In genomic region chr9:119388956-119389355, GRCm38 (mm10) we compare ENCODE assay signal across 14 mouse cellular contexts. TPM values are rescaled to one million over a fixed set of nuclear protein-coding genes. Genes with fewer than 3 reads are reported as not detected.
DNase-seq lines count a peak whose midpoint lies in the region; ATAC-seq lines count a peak whose summit lies in the region.
"Had no signal": no experiment of that assay in that cellular context is flagged by ENCODE, and none has a peak within 500 bp of the region (broad histone marks: within the 10 kb centered on the region; RNA-seq: fewer than 3 reads in every experiment).

No protein-coding gene starts in this region.

- no peaks in the 10 kb centered on the region for H3K27me3 ChIP-seq in hindbrain, embryonic 10.5 days (ENCODE audit: insufficient read depth, poor library complexity, severe bottlenecking)
- no peaks in the 10 kb centered on the region for H3K27me3 ChIP-seq in hindbrain, embryonic 16.5 days (replicated peaks; ENCODE audit: control insufficient read depth, insufficient read depth, low read length)
- H3K27me3 ChIP-seq in embryonic facial prominence, embryonic 10.5 days (replicated peaks; ENCODE audit: low read depth, poor library complexity, severe bottlenecking) = no peaks in the 10 kb centered on the region
- no peaks in the 10 kb centered on the region for H3K27me3 ChIP-seq in splenic B cell, adult 2 months (ENCODE audit: control insufficient read depth, insufficient read depth, low read length, poor library complexity, severe bottlenecking)
- H3K27me3 ChIP-seq: forebrain, embryonic 15.5 days; lung, embryonic 15.5 days; neural tube, embryonic 12.5 days; Patski had no signal

- H3K9ac ChIP-seq in hindbrain, embryonic 16.5 days (ENCODE audit: low read depth, low read length) = no peak overlapping the region
- H3K9ac ChIP-seq: forebrain, embryonic 15.5 days; lung, embryonic 15.5 days; neural tube, embryonic 12.5 days had no signal

- intact Hi-C loops in gastrocnemius, postnatal 36 days (cut with DNase I) = no loop called here

- no peak overlapping the region for H3K27ac ChIP-seq in hindbrain, embryonic 10.5 days
- no peak overlapping the region for H3K27ac ChIP-seq in hindbrain, embryonic 16.5 days (ENCODE audit: low read depth, low read length)
- H3K27ac ChIP-seq in embryonic facial prominence, embryonic 10.5 days (replicated peaks) = no peak overlapping the region
- H3K27ac ChIP-seq: forebrain, embryonic 15.5 days; lung, embryonic 15.5 days; neural tube, embryonic 12.5 days had no signal

- WGBS in hindbrain, embryonic 10.5 days = 60% methylated on average over 5 of the region's 5 CpGs
- WGBS in hindbrain, embryonic 16.5 days = 63% methylated on average over 5 of the region's 5 CpGs
- WGBS in embryonic facial prominence, embryonic 10.5 days = 56% methylated on average over 5 of the region's 5 CpGs

- H3K9me3 ChIP-seq in hindbrain, embryonic 10.5 days = no peaks in the 10 kb centered on the region
- H3K9me3 ChIP-seq in hindbrain, embryonic 16.5 days (ENCODE audit: control insufficient read depth, low read length) = no peaks in the 10 kb centered on the region
- no peaks in the 10 kb centered on the region for H3K9me3 ChIP-seq in embryonic facial prominence, embryonic 10.5 days
- H3K9me3 ChIP-seq: forebrain, embryonic 15.5 days; lung, embryonic 15.5 days; neural tube, embryonic 12.5 days had no signal

- H3K4me2 ChIP-seq in hindbrain, embryonic 16.5 days (ENCODE audit: low read length) = no peak overlapping the region
- H3K4me2 ChIP-seq: forebrain, embryonic 15.5 days; lung, embryonic 15.5 days; neural tube, embryonic 12.5 days had no signal

- no peak overlapping the region for H3K4me3 ChIP-seq in hindbrain, embryonic 10.5 days
- H3K4me3 ChIP-seq in hindbrain, embryonic 16.5 days (ENCODE audit: low read length) = no peak overlapping the region
- H3K4me3 ChIP-seq in embryonic facial prominence, embryonic 10.5 days = no peak overlapping the region
- H3K4me3 ChIP-seq: forebrain, embryonic 15.5 days; lung, embryonic 15.5 days; neural tube, embryonic 12.5 days had no signal

- no peak for ATAC-seq in hindbrain, embryonic 16.5 days
- no peak for ATAC-seq in activated CD4-positive, CD25-positive, alpha-beta regulatory T cell, adult 4 months
- ATAC-seq: forebrain, embryonic 15.5 days; Patski had no signal

- peak; percentile 34 for DNase-seq in hindbrain, embryonic 10.5 days (ENCODE audit: low spot score)
- DNase-seq in thymus, postnatal 0 days (ENCODE audit: low spot score) = peak; percentile 20
- DNase-seq in thymus, postnatal 36 days = no peak
- peak; percentile 55 for DNase-seq in embryonic facial prominence, embryonic 10.5 days (ENCODE audit: low spot score)
- peak; percentile 8 for DNase-seq in splenic B cell, adult 2 months (ENCODE audit: low read depth, low spot score)
- no peak for DNase-seq in gastrocnemius, postnatal 36 days
- DNase-seq: cerebellum, adult 11-12 months had no signal

- H3K36me3 ChIP-seq in hindbrain, embryonic 10.5 days = peaks cover 23% of the 10 kb centered on the region
- H3K36me3 ChIP-seq in hindbrain, embryonic 16.5 days (ENCODE audit: control insufficient read depth, insufficient read depth, low read length) = no peaks in the 10 kb centered on the region
- peaks cover 44% of the 10 kb centered on the region for H3K36me3 ChIP-seq in embryonic facial prominence, embryonic 10.5 days (replicated peaks)
- no peaks in the 10 kb centered on the region for H3K36me3 ChIP-seq in splenic B cell, adult 2 months (ENCODE audit: control insufficient read depth, insufficient read depth, low read length, poor library complexity, severe bottlenecking)
- H3K36me3 ChIP-seq: forebrain, embryonic 15.5 days; lung, embryonic 15.5 days; neural tube, embryonic 12.5 days had no signal

- no peaks in the 10 kb centered on the region for H3K4me1 ChIP-seq in hindbrain, embryonic 10.5 days (replicated peaks)
- no peaks in the 10 kb centered on the region for H3K4me1 ChIP-seq in hindbrain, embryonic 16.5 days (ENCODE audit: control insufficient read depth, insufficient read depth, low read depth, low read length)
- H3K4me1 ChIP-seq in embryonic facial prominence, embryonic 10.5 days = no peaks in the 10 kb centered on the region
- H3K4me1 ChIP-seq: forebrain, embryonic 15.5 days; lung, embryonic 15.5 days; neural tube, embryonic 12.5 days had no signal

RNA-seq across cellular contexts. Expression of gene Acvr2b, which starts 13.0 kb away (rescaled TPM):
- polyA plus RNA-seq in hindbrain, embryonic 10.5 days (2016; fragmentation: Nextera tagmentation; extraction: Ambion mirVana) = 74.3 and 80.3 TPM in 2 replicates
- 17.3 and 28.2 TPM in 2 replicates for polyA plus RNA-seq in hindbrain, embryonic 16.5 days (2015; fragmentation: Nextera tagmentation; extraction: Ambion mirVana)
- polyA plus RNA-seq in thymus, postnatal 0 days (2015; fragmentation: Nextera tagmentation; extraction: Ambion mirVana) = 3.5 and 5.6 TPM in 2 replicates
- 78.6 and 85.6 TPM in 2 replicates for polyA plus RNA-seq in embryonic facial prominence, embryonic 10.5 days (2016; fragmentation: Nextera tagmentation; extraction: Ambion mirVana)
- polyA plus RNA-seq in activated CD4-positive, CD25-positive, alpha-beta regulatory T cell, adult 4 months (2017; shearing (Covaris generic)) = not detected
- total RNA-seq in gastrocnemius, postnatal 36 days (2021) = 10 to 100 TPM; 11.5 to 15.0 TPM

RNA-seq across cellular contexts. Expression of gene Slc22a14, which starts 23.6 kb away (rescaled TPM):
- polyA plus RNA-seq in hindbrain, embryonic 10.5 days (2016; fragmentation: Nextera tagmentation; extraction: Ambion mirVana) = 0.10 TPM in 1 of 2 replicates, not detected in the other
- polyA plus RNA-seq in hindbrain, embryonic 16.5 days (2015; fragmentation: Nextera tagmentation; extraction: Ambion mirVana) = 0.08 TPM in 1 of 2 replicates, not detected in the other
- 0.09 TPM in 1 of 2 replicates, not detected in the other for polyA plus RNA-seq in thymus, postnatal 0 days (2015; fragmentation: Nextera tagmentation; extraction: Ambion mirVana)
- not detected in 2 replicates for polyA plus RNA-seq in embryonic facial prominence, embryonic 10.5 days (2016; fragmentation: Nextera tagmentation; extraction: Ambion mirVana)
- not detected for polyA plus RNA-seq in activated CD4-positive, CD25-positive, alpha-beta regulatory T cell, adult 4 months (2017; shearing (Covaris generic))
- not detected for total RNA-seq in gastrocnemius, postnatal 36 days (2021)
- polyA plus RNA-seq: lung, embryonic 15.5 days; neural tube, embryonic 12.5 days; stomach, embryonic 16.5 days had no signal

RNA-seq across cellular contexts. Expression of gene Xylb, which starts 31.8 kb away (rescaled TPM):
- 6.6 and 7.0 TPM in 2 replicates for polyA plus RNA-seq in hindbrain, embryonic 10.5 days (2016; fragmentation: Nextera tagmentation; extraction: Ambion mirVana)
- 3.0 and 3.5 TPM in 2 replicates for polyA plus RNA-seq in hindbrain, embryonic 16.5 days (2015; fragmentation: Nextera tagmentation; extraction: Ambion mirVana)
- 0.99 and 1.5 TPM in 2 replicates for polyA plus RNA-seq in thymus, postnatal 0 days (2015; fragmentation: Nextera tagmentation; extraction: Ambion mirVana)
- 9.3 and 9.8 TPM in 2 replicates for polyA plus RNA-seq in embryonic facial prominence, embryonic 10.5 days (2016; fragmentation: Nextera tagmentation; extraction: Ambion mirVana)
- under 1 TPM; 0.36 TPM for polyA plus RNA-seq in activated CD4-positive, CD25-positive, alpha-beta regulatory T cell, adult 4 months (2017; shearing (Covaris generic))
- total RNA-seq in gastrocnemius, postnatal 36 days (2021) = under 1 TPM in 1 of 2 experiments, not detected in 1; 0.37 TPM

RNA-seq across cellular contexts. Expression of gene Myd88, which starts 47.7 kb away (rescaled TPM):
- polyA plus RNA-seq in hindbrain, embryonic 10.5 days (2016; fragmentation: Nextera tagmentation; extraction: Ambion mirVana) = 8.2 and 8.4 TPM in 2 replicates
- polyA plus RNA-seq in hindbrain, embryonic 16.5 days (2015; fragmentation: Nextera tagmentation; extraction: Ambion mirVana) = 6.6 and 6.7 TPM in 2 replicates
- polyA plus RNA-seq in thymus, postnatal 0 days (2015; fragmentation: Nextera tagmentation; extraction: Ambion mirVana) = 34.3 and 34.4 TPM in 2 replicates
- polyA plus RNA-seq in embryonic facial prominence, embryonic 10.5 days (2016; fragmentation: Nextera tagmentation; extraction: Ambion mirVana) = 8.3 and 9.9 TPM in 2 replicates
- polyA plus RNA-seq in activated CD4-positive, CD25-positive, alpha-beta regulatory T cell, adult 4 months (2017; shearing (Covaris generic)) = 10 to 100 TPM; 75.2 to 83.3 TPM
- total RNA-seq in gastrocnemius, postnatal 36 days (2021) = 1 to 10 TPM; 4.1 to 5.0 TPM

RNA-seq across cellular contexts. Expression of gene Acaa1a, which starts 49.5 kb away (rescaled TPM):
- 73.5 and 81.5 TPM in 2 replicates for polyA plus RNA-seq in hindbrain, embryonic 10.5 days (2016; fragmentation: Nextera tagmentation; extraction: Ambion mirVana)
- polyA plus RNA-seq in hindbrain, embryonic 16.5 days (2015; fragmentation: Nextera tagmentation; extraction: Ambion mirVana) = 122 and 124 TPM in 2 replicates
- polyA plus RNA-seq in thymus, postnatal 0 days (2015; fragmentation: Nextera tagmentation; extraction: Ambion mirVana) = 79.2 and 83.3 TPM in 2 replicates
- polyA plus RNA-seq in embryonic facial prominence, embryonic 10.5 days (2016; fragmentation: Nextera tagmentation; extraction: Ambion mirVana) = 75.2 and 76.8 TPM in 2 replicates
- polyA plus RNA-seq in activated CD4-positive, CD25-positive, alpha-beta regulatory T cell, adult 4 months (2017; shearing (Covaris generic)) = 10 to 100 TPM; 34.5 to 53.6 TPM
- 10 to 100 TPM; 35.4 to 38.2 TPM for total RNA-seq in gastrocnemius, postnatal 36 days (2021)

Comparison
In these comparisons a context has a peak if more than half of its experiments do, and no peak if none do; other contexts are left out.
1. DNase-seq: peak in hindbrain, embryonic 10.5 days (single experiment), thymus, postnatal 0 days (single experiment), embryonic facial prominence, embryonic 10.5 days (single experiment) and splenic B cell, adult 2 months (single experiment); none in thymus, postnatal 36 days (0 of 2) and gastrocnemius, postnatal 36 days (0 of 2).